Mouse (Mus musculus) heart, adult 2 months (tissue): ENCODE measurements at regions not wholly inside any gene's neighbourhood (a gene's known extent, or its start where the extent isn't known, plus 50 kb on each side); places are given as distances from the start of the nearest gene placed in this dataset.

Source experiments
- DNase-seq, 2 experiments: peaks; one replicate each; pipeline ENCODE4 v3.0.0; 2021
- H3K27ac ChIP-seq: fragments of 200-600 bp; 2 replicates; pipeline ENCODE4 v1.8.1; 2022
- H3K27me3 ChIP-seq: fragments of 200-500 bp; 2 replicates; pipeline ENCODE4 v1.6.1; 2012; ENCODE audit warnings: mild to moderate bottlenecking, low read length, inconsistent platforms, mixed read lengths; ENCODE audit not compliant: control insufficient read depth, insufficient read depth
- H3K36me3 ChIP-seq: fragments of 200-500 bp; 2 replicates; pipeline ENCODE4 v1.6.1; 2012; ENCODE audit warnings: low read length, inconsistent platforms; ENCODE audit not compliant: control insufficient read depth, insufficient read depth
- H3K4me1 ChIP-seq: fragments of 200-500 bp; 2 replicates; pipeline ENCODE4 v1.6.1; 2011; ENCODE audit warnings: low read length; ENCODE audit not compliant: control insufficient read depth, insufficient read depth
- H3K4me3 ChIP-seq: fragments of 200-600 bp; 2 replicates; pipeline ENCODE4 v1.8.1; 2022
- H3K79me2 ChIP-seq: fragments of 200-500 bp; replicated peaks from 2 replicates; pipeline ENCODE4 v1.6.1; 2012; ENCODE audit warnings: mild to moderate bottlenecking, inconsistent platforms, low read length, moderate library complexity, mixed read lengths; ENCODE audit not compliant: control insufficient read depth, insufficient read depth
- H3K9ac ChIP-seq: fragments of 200-500 bp; 2 replicates; pipeline ENCODE4 v1.6.1; 2012; ENCODE audit warnings: low read depth, mild to moderate bottlenecking, control low read depth, inconsistent platforms, low read length, mixed read lengths
- CTCF ChIP-seq: fragments of 200-600 bp; IDR thresholded peaks from 2 replicates; pipeline ENCODE4 v1.8.1; 2022; ENCODE audit warnings: antibody characterized with exemption, mild to moderate bottlenecking, moderate library complexity
- EP300 ChIP-seq: fragments of 200-500 bp; IDR thresholded peaks from 2 replicates; pipeline ENCODE4 v1.6.1; 2011; ENCODE audit warnings: low read depth, low read length, control low read depth; ENCODE audit not compliant: insufficient read depth
- POLR2A ChIP-seq: fragments of 200-500 bp; IDR thresholded peaks from 2 replicates; pipeline ENCODE4 v1.6.1; 2011; ENCODE audit warnings: mild to moderate bottlenecking, low read depth, low read length, control low read depth; ENCODE audit not compliant: insufficient read depth
- WGBS: fragments of 180-500 bp; shearing (Covaris S2); methylation state at CpG from one replicate; pipeline ENCODE4 v1.1.7; 2018; 5-methylcytosine and 5-hydroxymethylcytosine counted together
- intact Hi-C: fragments of 180-260 bp; cut with DNase I; formaldehyde crosslinking; loops from one replicate; pipeline ENCODE4 v1.15.1; 2025

DNA sequence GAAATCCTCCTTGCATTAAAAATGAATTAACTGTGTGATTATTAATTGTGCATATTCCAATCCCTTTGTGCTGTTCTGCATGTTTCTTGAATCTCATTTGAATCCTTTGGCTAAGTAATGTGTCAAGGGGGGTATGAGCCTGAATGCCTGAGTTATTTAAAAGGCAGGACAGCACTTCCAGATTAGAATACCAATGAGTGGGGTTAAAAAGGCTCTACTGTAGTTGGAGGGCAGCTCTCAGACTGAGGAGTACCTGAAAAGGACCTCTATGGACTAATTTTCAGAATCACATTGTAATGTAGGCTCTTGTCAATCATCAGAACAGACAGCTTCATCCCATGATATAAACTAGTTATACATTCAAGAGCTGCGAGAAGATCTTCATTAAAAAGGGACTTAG is 417.9 kb downstream of the Grb14 start:
- TF ChIP-seq POLR2A = no peak
- no peak for TF ChIP-seq CTCF
- TF ChIP-seq EP300 = no peak
- whole genome bisulfite sequencing = 75% methylated on average over 1 of the region's 1 CpGs
- Histone ChIP-seq H3K27ac (no peak overlapping the region), H3K4me1 (no peaks in the 10 kb centered on the region), H3K36me3 (no peaks in the 10 kb centered on the region), H3K4me3 (no peak overlapping the region), H3K9ac (no peak overlapping the region), H3K27me3 (no peaks in the 10 kb centered on the region), H3K79me2 (no peaks in the 10 kb centered on the region)
- DNase-seq = no peak
- intact Hi-C loops = no loop called here

DNA sequence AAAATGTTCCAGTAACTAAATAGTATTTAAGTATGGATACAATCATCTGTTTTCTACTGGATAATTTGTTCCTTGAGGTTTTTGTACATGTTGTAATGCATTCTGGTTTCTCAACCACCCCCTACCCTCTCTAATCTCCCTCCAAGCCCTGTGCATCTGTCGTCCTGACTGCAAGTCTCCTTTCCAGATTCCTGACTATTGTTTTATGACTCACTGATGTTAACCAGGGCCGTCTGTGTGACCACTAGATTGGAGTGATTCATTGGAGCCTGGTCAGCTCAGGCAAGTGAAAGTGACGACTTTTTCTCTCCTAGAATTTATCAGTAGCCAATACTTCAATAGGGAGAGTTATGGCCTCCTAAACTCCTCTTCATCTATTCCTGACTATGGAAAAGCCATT is 442.5 kb downstream of the Grb14 start:
- 30% methylated on average over 3 of the region's 3 CpGs for WGBS
- Histone ChIP-seq H3K9ac (no peak overlapping the region), H3K27me3 (no peaks in the 10 kb centered on the region), H3K79me2 (no peaks in the 10 kb centered on the region), H3K36me3 (no peaks in the 10 kb centered on the region), H3K4me3 (no peak overlapping the region), H3K4me1 (no peaks in the 10 kb centered on the region), H3K27ac (no peak overlapping the region)
- DNase-seq = no peak
- no peak for TF ChIP-seq EP300
- TF ChIP-seq CTCF = no peak
- no peak for TF ChIP-seq POLR2A
- intact Hi-C loops = no loop called here

DNA sequence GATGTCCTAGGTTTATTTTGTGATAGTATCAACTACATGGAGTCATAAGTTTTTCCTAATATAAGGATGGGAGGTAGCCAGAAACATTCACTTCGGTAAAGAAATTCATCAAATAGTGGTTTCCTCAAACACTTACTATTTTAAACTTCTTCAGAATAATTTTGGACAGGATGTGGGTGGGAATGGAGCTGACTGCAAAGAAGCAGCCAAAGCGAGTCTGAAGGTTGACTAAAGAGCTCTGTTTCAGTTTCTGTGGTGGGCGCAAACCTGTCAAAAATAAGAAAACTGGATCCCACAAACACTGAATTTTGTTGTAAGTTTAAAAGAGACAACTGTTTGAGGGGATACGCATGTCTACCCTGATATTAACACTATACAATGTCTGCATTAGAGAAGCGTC is 438.2 kb upstream of the Fign start:
- TF ChIP-seq POLR2A (no peak), EP300 (no peak), CTCF (no peak)
- intact Hi-C loops = no loop called here
- H3K4me1 ChIP-seq = no peaks in the 10 kb centered on the region
- H3K79me2 ChIP-seq = no peaks in the 10 kb centered on the region
- no peaks in the 10 kb centered on the region for H3K36me3 ChIP-seq
- H3K27ac ChIP-seq = no peak overlapping the region
- H3K27me3 ChIP-seq = no peaks in the 10 kb centered on the region
- no peak overlapping the region for H3K4me3 ChIP-seq
- no peak overlapping the region for H3K9ac ChIP-seq
- no peak for DNase-seq
- WGBS = 75% methylated on average over 5 of the region's 5 CpGs

DNA sequence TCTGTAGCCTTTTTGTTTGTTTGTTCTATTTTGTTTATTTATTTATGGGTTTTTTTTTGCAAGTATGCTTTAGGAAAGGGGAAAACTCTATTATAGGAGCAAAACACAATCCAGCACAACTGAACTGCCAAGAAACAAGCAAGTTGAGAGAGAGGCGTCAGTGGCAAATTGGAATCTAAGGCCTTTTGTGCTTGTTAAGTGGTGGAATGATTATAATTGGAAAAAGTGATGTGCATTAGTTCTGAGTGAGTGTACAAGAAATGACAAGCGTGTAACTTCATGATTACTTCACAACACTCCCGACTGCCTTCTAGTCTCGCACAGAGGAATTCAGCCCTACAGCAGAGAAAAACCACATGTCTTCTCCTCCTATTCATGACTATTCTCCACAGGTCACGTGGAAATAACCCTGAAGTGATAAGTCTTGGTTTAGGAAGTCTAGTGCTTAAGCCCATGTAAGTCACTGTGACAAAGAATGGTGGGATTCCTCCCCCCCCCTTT is 437.6 kb upstream of the Fign start:
- Histone ChIP-seq H3K4me1 (no peaks in the 10 kb centered on the region), H3K27ac (no peak overlapping the region), H3K4me3 (no peak overlapping the region), H3K79me2 (no peaks in the 10 kb centered on the region), H3K27me3 (no peaks in the 10 kb centered on the region), H3K36me3 (no peaks in the 10 kb centered on the region), H3K9ac (no peak overlapping the region)
- intact Hi-C loops = no loop called here
- TF ChIP-seq CTCF (no peak), POLR2A (no peak), EP300 (no peak)
- no peak for DNase-seq
- 76% methylated on average over 5 of the region's 5 CpGs for WGBS

DNA sequence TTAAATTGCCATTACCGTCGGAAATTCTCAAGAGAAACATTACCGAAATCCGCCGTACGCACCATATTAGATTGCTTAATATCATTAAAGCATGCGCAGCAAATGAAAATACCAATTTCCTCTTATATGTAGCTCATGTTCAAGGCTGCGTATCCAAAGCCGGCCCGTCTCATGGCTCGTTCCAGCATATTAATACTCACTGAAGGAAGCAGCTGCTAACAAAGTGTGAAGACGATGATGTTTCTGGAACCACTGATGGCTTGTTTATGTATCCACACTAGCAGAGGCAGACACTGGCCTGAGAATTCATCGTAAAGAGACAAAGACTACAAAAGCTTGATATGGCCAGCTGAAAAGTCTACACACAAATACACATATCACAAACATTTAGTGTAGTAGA is 437.0 kb upstream of the Fign start:
- no peak for DNase-seq
- Histone ChIP-seq H3K79me2 (no peaks in the 10 kb centered on the region), H3K4me1 (no peaks in the 10 kb centered on the region), H3K36me3 (no peaks in the 10 kb centered on the region), H3K4me3 (no peak overlapping the region), H3K9ac (no peak overlapping the region), H3K27me3 (no peaks in the 10 kb centered on the region), H3K27ac (no peak overlapping the region)
- WGBS = 94% methylated on average over 13 of the region's 13 CpGs
- no peak for TF ChIP-seq CTCF
- no peak for TF ChIP-seq EP300
- TF ChIP-seq POLR2A = no peak
- intact Hi-C loops = no loop called here

DNA sequence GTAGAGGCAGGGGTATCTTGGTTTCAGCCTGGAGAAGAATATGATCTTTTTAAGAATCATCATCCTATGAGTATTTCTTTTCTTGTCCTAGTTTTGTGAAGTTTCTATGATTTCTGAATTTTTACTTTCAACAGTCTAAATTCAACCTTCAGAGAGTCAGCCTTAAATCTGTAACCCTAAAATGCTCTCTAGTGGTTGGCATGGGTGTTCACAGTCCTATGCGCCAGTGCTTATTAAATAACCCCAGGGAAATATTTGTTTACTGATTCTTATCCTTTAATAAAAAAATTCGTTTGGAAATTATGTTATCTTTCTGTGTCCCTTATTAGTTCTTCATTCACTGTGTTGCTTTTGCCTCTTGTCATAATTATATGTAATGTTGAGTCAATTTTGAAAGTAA is 436.5 kb upstream of the Fign start:
- Histone ChIP-seq H3K79me2 (no peaks in the 10 kb centered on the region), H3K4me1 (no peaks in the 10 kb centered on the region), H3K36me3 (no peaks in the 10 kb centered on the region), H3K27me3 (no peaks in the 10 kb centered on the region), H3K4me3 (no peak overlapping the region), H3K9ac (no peak overlapping the region), H3K27ac (no peak overlapping the region)
- WGBS = 54% methylated on average over 2 of the region's 2 CpGs
- intact Hi-C loops = no loop called here
- DNase-seq = no peak
- TF ChIP-seq CTCF = 0 out of 2 replicates have a peak, but pooled peaks have one; percentile 12
- TF ChIP-seq EP300 = no peak
- TF ChIP-seq POLR2A = no peak
